Mouse (Mus musculus): ENCODE results near the gene Perm1.
A peak's percentile ranks its signal among the peaks of the same experiment; 100 is the strongest.

Gene Perm1

DNA sequence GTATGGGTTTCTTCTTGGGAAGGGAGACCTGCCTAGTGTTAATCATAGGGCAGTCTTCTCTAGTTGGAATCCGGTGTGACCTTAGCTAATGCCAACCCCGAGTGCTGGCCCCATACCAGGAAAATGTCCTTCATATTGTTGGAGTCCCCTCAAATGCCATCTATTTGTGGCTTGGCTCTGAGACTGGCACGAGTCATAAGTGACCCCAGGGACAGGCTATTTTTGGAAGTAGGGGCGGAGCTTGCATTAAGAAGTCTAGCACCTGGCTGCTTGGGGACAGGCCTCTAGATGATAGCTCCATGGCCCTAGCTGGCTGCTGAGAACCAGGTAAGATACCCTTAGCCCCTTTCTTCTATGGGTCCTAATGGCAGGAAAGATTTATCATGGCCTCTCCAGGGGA is at the start of gene Perm1:
Gene Perm1, plus strand, starts transcription at position 220 of the 400 bp plus-strand sequence.
- no peak for DNase-seq

DNA sequence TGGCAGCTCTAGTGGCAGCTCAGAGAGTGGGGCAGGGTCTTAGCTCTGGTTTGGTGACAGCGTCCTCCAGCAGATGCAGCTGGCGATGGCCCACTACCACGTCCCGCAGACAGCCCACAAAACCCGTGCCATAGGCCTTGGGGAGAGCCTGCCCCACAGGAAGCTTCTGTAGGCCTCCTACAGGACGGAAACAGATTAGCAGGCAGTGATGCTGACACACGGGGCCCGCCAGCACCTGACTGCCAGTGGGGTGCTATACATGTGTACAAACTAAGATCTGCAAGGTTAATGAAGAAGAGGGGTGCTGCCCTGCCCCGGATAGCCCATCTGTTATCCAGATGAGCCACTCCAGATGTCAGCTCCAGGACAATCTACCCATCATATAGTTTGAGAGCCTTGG is 49.2 kb upstream of the Perm1 start:
- DNase-seq, result no peak

- DNase-seq, result no peak
Observed at GRCm38 (mm10) chr4:156168611-156169010, 47.1 kb upstream of the Perm1 start.

DNA sequence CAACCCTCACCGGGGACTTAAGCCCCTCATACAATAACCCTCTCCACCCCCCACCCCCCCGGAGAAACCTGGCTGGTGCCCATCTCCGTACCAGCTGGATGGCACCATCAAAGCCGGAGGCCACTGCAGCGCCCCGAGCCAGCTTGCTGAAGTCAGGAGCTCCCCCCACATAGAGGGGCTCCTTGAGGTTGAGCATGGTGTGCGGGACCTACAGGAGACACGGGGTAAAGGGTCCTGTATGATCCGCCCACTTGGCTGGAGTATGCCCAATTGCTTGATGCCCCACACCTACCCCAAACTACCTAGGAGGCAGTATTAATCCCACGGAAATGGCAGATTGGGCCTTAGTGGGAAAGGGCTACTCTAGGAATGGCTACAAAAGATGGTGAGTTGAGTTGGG is 46.5 kb upstream of the Perm1 start:
- DNase-seq, result no peak

GRCm38 (mm10) chr4:156171828-156172227 is 43.8 kb upstream of the Perm1 start:
- no peak for DNase-seq

- DNase-seq, result no peak
Observed at GRCm38 (mm10) chr4:156177630-156178029, 38.0 kb upstream of the Perm1 start.

DNA sequence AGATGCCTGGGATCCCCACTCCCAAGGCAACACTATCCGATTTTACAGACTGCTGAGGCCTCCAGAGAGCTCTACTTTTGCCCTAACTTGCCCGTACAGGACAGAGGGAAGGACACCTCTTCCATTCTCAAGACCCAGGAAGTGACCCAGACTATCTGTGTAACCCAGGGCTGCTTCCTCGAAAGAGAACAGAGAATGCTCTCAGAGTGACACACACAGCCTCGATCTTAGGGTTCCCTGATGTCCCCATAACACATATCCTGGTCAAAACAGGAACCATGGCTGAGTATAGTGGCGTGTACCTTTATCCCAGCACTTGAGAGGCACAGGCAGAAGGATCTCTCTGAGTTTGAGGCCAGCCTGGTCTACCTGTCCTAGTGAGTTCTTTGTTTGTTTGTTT is 31.9 kb upstream of the Perm1 start:
- no peak for DNase-seq

DNA sequence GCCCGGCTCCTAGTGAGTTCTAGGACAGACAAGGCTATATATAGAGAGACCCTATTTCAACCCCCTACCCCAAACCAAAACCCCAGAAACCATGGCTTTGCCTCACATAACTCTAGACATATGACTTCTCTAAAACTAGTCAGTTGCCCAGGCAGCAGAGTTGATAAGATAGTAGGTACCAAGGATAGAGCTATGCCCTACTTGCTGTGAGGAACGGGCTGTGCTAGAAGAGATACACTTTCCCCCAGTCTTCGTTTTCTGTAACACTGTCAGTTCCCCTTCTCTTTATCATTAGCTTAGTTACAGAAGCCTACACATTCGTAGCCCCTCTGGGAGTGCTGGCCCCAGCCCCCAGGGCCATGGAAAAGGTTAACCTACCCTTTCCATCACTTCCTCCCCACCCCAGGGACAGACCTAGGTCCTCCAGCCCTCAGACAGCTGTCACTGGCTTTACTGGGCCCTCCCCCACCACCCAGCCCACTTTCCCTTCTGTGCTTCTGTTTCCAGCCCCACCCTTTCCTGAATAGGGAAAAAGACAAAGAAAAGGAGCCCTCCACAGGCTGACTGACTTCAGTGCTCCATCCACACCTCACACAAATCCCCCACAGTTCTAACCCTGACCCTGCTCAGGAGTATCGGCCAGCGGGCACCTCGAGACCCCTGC is 31.2 kb upstream of the Perm1 start:
- no peak for DNase-seq

GRCm38 (mm10) chr4:156185456-156185949 is 30.2 kb upstream of the Perm1 start:
- DNase-seq, result no peak

- no peak for DNase-seq
Observed at GRCm38 (mm10) chr4:156185950-156186850, 29.5 kb upstream of the Perm1 start.

DNA sequence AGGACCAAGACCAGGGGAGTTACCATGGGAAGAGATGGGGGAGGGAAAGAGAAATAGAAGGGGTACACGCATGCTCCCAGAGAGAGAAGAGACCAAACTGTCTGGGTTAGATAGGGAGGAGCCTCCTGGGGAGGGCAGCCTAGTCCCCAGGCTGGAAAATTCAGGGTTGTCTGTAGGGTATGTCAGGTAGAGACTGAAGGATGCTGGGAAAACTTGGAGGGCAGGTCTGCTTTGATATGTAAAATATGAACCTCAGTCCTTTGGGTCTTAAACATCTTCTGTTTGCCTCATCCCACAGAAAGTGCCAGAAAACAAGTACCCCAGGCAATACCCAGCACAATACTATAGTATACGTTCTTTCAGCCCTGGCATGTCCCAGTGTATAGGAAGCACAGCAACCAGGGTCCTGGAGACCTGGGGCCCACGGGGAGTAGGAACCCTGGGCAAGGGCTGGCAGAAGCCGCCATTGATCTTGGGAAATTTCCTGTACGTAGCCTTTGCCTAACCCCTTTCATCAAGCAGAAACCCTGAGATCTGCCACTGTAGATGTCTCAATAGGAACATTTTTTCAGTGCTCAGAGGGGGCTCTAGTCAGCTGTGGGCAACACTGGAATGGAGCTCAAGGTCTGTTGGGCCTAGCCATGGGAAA is 27.4 kb upstream of the Perm1 start:
- DNase-seq, result no peak

DNA sequence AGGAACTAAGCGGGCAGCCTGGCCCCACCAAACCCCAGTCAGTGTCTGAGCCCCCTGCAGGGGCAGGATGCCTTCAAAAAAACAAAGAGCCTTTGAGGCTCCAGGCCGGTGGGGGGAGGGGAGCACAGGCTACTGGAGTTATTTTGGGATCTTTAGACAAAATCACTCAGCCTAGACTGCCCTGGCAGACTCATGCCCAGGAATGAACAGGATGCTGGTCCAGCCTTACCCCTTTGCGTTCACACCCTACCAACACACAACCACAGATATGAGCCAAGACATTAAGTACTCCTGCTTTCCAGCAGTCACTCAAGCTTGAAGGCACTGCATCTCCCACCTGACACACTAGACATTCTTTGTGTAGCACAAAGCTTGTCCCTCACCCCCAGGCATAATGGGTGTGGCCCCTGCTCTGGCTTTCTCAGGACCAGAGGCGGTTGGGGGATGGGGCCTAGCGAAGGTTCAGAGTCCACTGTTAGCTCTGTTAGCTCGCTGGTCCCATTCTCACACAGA is 26.8 kb upstream of the Perm1 start:
- DNase-seq, result no peak

DNA sequence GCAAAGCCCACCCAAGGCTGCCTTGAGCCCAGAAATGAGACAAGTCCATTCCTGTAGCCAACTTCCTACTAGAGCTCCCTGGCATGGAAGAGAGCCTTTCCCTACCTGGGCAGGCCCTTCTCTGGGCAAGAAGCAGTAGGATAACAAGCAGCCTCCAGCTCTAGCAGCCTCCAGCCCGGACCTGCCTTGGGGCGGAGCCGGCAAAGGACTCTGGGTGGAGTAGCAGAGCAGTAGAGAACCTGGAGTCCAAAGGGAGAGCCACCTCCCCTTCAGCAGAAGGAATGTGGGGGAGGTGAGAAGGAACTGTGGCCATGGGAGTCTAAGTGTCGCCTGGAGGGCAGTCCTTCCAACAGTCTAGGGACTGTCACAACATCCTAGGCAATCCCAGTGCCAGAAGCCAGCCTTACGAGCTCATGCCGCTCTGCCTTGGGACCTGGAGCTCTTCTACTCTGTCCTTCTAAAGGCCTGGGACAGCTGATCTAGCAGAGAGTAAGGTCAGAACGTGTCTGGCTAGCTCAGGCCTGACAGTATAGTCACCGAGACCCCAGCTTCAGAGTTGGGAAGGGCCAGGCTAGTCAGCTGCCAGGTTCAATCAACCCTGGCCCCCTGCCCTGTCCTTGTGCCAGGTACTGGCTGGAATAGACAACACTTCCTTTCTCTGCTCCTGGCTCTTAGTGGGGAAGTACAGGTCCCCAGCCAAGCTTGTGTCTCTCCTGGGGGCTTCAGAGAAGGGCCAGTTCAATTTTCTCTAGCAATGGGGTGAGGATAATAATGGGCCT is 23.1 kb upstream of the Perm1 start:
- DNase-seq, result no peak

- DNase-seq, result no peak
Observed at GRCm38 (mm10) chr4:156193200-156193590, 22.5 kb upstream of the Perm1 start.

DNA sequence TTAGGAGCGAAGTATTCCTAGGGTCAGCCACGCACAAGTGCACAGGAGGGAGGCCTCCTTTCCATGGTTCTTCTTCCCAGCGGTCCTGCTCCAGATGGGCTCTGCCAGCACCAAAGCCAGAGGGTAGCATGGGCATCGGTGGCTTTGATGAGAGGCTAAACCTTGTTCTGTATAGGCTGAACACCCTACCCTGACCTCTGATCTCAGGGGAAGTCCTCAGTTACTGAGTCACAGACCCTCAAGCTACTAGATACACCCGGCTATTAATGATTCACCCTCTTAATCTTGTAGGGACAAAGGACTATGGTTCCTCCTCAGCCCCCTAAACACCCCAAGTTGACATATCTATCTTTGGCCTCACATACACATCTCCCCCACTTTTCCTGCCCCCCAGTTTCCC is 21.8 kb upstream of the Perm1 start:
- DNase-seq, result no peak

- no peak for DNase-seq
Observed at GRCm38 (mm10) chr4:156194346-156194745, 21.3 kb upstream of the Perm1 start.

GRCm38 (mm10) chr4:156195927-156196870 is 19.5 kb upstream of the Perm1 start:
- peak; percentile 56 for DNase-seq

- peak; percentile 73 for DNase-seq
Observed at GRCm38 (mm10) chr4:156197131-156197828, 18.4 kb upstream of the Perm1 start, which contains the start of gene Agrn. Gene Agrn (minus strand): TSS chr4:156197488.

DNA sequence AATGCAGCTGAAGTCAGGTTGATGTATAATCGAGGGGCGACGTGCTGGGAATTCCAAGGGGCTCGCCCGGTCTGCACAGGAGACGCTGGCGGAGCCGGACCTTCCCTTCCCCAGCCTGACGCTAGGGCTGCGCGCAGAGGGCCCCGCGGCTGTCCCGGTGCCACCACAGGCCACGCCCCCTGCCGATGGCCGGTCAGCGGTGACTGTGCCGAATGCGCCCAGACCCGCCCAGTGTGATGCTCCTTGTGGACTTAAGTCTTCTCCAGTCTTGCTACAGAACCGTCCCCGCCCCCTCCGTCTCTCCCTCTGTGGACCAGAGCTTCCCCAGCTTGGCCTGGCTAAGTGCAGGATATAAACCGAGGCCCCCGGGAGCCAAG is 17.9 kb upstream of the Perm1 start:
- DNase-seq, result peak; percentile 86

- no peak for DNase-seq
Observed at GRCm38 (mm10) chr4:156200623-156201475, 14.8 kb upstream of the Perm1 start, which contains the start of gene Isg15. Gene Isg15 (minus strand): TSS chr4:156200818.
